Mouse (Mus musculus) embryonic fibroblast, embryonic 13.5 days (primary cell): ENCODE data around the gene Prss40. TPM values are rescaled to one million over a fixed set of nuclear protein-coding genes. Genes with fewer than 3 reads are reported as not detected.
"Not testable (repeated sequence)": the region's sequence is repeated elsewhere in the genome, so short reads cannot be mapped to it uniquely, and the experiment has no call there.

ENCODE experiments used
- H3K27ac ChIP-seq: 2 replicates; pipeline ENCODE4 v1.5.1; 2012; ENCODE audit warnings: low read length, control low read depth, inconsistent platforms; ENCODE audit not compliant: insufficient read depth
- H3K4me1 ChIP-seq: 2 replicates; pipeline ENCODE4 v1.6.1; 2011; ENCODE audit warnings: low read length; ENCODE audit not compliant: control insufficient read depth, insufficient read depth
- H3K4me3 ChIP-seq: 2 replicates; pipeline ENCODE4 v1.5.1; 2011; ENCODE audit warnings: mild to moderate bottlenecking, control low read depth, low read length; ENCODE audit not compliant: insufficient read depth
- CTCF ChIP-seq: IDR thresholded peaks from 2 replicates; pipeline ENCODE4 v1.5.1; 2011; ENCODE audit warnings: mild to moderate bottlenecking, control low read depth, low read length, moderate library complexity, borderline replicate concordance; ENCODE audit not compliant: insufficient read depth
- POLR2A ChIP-seq: IDR thresholded peaks from 2 replicates; pipeline ENCODE4 v1.6.1; 2011; ENCODE audit warnings: low read depth, mild to moderate bottlenecking, control low read depth, low read length, moderate library complexity
- polyA plus RNA-seq: library from polyadenylated mRNA; stranded (reverse); fragments of >200 nt; gene quantifications from 2 replicates; pipeline ENCODE4 v1.2.4, GENCODE M21; 2011; ENCODE audit warnings: low read depth; ENCODE audit not compliant: missing spikeins, insufficient read length

The Prss40 gene
- polyA plus RNA-seq, 1 experiment: not detected

GRCm38 (mm10) chr1:34536767-34537485, 23.8 kb downstream of the Prss40 start:
- Histone ChIP-seq H3K4me1 (no peaks in the 10 kb centered on the region), H3K27ac (no peak overlapping the region), H3K4me3 (no peak overlapping the region)
- no peak for TF ChIP-seq CTCF
- no peak for TF ChIP-seq POLR2A

GRCm38 (mm10) chr1:34536291-34536766, 24.4 kb downstream of the Prss40 start:
- Histone ChIP-seq H3K4me1 (no peaks in the 10 kb centered on the region), H3K4me3 (no peak overlapping the region), H3K27ac (no peak overlapping the region)
- TF ChIP-seq CTCF: no peak
- TF ChIP-seq POLR2A: no peak

DNA sequence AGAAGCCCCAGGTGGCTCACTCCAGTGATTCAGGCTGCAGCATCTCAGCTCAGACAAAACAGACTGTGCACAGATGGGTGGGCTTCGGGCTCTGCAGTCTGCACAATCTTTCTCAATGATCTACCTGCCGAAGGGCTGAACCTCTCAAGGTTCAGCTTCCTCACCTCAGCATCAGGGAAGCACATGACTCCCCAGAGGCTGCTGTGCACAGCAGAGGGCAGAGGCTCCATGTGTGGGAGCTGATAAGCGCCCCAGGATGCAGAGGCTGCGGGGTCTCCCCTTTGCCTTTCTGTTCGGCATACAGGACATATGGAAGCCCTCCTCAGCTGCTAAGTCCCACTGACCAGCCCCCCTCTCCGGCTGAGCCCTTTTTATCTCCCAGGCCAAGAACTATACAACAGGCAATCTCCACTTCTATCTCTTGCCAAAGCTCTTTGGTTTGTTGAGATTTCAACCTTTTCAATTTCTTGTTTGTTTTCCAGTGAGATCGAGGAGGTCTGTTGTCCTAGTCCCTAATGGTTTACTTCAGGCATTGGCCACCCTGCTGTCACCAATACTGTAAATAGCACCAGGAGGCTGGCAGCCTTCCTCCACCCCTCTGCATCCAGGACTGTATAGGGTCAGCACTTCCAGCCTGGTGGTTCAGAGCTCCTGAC, 25.6 kb downstream of the Prss40 start, which contains the start of gene Cfc1:
Cfc1 (plus strand) TSS at position 606 of the 656 bp plus-strand sequence.
- H3K27ac ChIP-seq, H3K4me3 ChIP-seq, H3K4me1 ChIP-seq: not testable (repeated sequence)

GRCm38 (mm10) chr1:34534574-34534973, 26.2 kb downstream of the Prss40 start:
- H3K4me3 ChIP-seq, H3K27ac ChIP-seq, H3K4me1 ChIP-seq: not testable (repeated sequence)

- Histone ChIP-seq H3K27ac (no peak overlapping the region), H3K4me1 (no peaks in the 10 kb centered on the region), H3K4me3 (no peak overlapping the region)
- TF ChIP-seq POLR2A (no peak), CTCF (no peak)
These were observed 37.1 kb downstream of the Prss40 start for GRCm38 (mm10) chr1:34523647-34524046.

- Histone ChIP-seq H3K4me1 (no peaks in the 10 kb centered on the region), H3K27ac (no peak overlapping the region), H3K4me3 (no peak overlapping the region)
- no peak for TF ChIP-seq POLR2A
- no peak for TF ChIP-seq CTCF
These were observed 37.9 kb downstream of the Prss40 start for GRCm38 (mm10) chr1:34522850-34523244.

DNA sequence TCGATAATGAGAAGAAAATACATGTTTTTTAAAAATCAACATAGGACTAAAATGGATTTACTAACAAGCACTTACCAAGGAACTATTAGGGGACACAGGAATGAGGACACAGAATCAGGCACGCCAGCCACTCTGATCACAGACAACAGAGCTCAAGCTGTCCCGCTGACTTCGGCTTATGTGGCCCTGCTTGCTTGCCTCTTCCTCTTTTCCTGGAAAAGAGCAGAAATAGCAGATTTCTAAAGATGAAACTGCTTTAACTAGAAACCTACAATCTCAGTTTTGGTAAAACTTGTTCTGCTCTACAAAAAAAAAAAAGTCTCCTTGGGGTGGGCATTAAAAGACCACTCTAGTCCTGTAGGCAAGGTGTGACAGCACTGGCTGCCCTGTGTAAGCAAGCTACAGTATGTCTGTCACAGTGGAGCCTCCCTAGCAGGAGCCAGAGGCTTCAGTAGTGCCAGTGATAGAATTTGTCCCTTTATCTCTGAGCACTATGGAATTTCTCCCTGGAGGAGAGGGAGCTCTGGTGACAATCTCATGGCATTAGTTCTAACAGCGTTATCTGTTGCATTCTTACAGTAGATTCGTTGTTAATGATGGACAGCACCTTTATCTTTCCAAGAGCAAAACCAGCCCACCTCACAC, 38.4 kb downstream of the Prss40 start:
- Histone ChIP-seq H3K4me3 (no peak overlapping the region), H3K27ac (no peak overlapping the region), H3K4me1 (no peaks in the 10 kb centered on the region)
- TF ChIP-seq CTCF (no peak), POLR2A (no peak)

- Histone ChIP-seq H3K4me1 (no peaks in the 10 kb centered on the region), H3K4me3 (no peak overlapping the region), H3K27ac (no peak overlapping the region)
- TF ChIP-seq CTCF (no peak), POLR2A (no peak)
These were observed 42.5 kb downstream of the Prss40 start for GRCm38 (mm10) chr1:34518259-34518658.

DNA sequence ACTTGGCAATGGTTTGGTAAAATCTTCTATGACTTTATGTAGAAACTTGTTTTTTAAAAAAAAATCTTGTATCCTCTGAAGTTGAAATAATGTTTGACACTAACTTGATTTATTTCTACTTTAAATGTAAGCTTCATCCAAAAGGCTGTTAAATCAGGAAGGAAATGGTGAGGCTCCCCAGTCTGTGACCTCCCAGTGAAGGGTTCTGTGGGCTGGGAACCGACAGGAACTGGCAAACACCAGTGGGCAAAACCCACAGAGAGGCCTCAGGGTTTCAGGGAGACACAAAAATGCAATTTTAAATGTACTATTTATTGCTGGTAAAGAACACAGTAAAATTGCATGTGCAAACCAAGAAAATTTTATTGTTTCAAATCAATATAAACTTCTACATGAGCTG, 42.9 kb downstream of the Prss40 start:
- not testable (repeated sequence) for H3K27ac ChIP-seq, H3K4me1 ChIP-seq, H3K4me3 ChIP-seq

- H3K27ac ChIP-seq, H3K4me1 ChIP-seq, H3K4me3 ChIP-seq: not testable (repeated sequence)
These were observed 43.4 kb downstream of the Prss40 start for GRCm38 (mm10) chr1:34517297-34517696.

GRCm38 (mm10) chr1:34516595-34516994, 44.1 kb downstream of the Prss40 start:
- Histone ChIP-seq H3K4me3 (no peak overlapping the region), H3K27ac (no peak overlapping the region), H3K4me1 (no peaks in the 10 kb centered on the region)
- no peak for TF ChIP-seq CTCF
- no peak for TF ChIP-seq POLR2A
